Mouse (Mus musculus) midbrain, embryonic 11.5 days (tissue): ENCODE results near the gene Csmd2. TPM values are rescaled to one million over a fixed set of nuclear protein-coding genes. Genes with fewer than 3 reads are reported as not detected.

Source experiments
- ATAC-seq: fragments of 200-750 bp; cut with Nextera tagmentation; 2 replicates; pipeline ENCODE4 v1.8.0; 2017; ENCODE audit warnings: moderate TSS enrichment, moderate library complexity; ENCODE audit not compliant: low FRiP score
- DNase-seq: peaks from one replicate; pipeline ENCODE4 v3.0.0; 2015; ENCODE audit warnings: low spot score; ENCODE audit errors: missing footprints
- H3K27ac ChIP-seq: fragments of 300-500 bp; sonication (generic); 2 replicates; pipeline ENCODE4 v1.5.1; 2014; ENCODE audit warnings: low read depth, low read length
- H3K27me3 ChIP-seq: fragments of 300-500 bp; sonication (generic); 2 replicates; pipeline ENCODE4 v1.6.1; 2014; ENCODE audit warnings: mild to moderate bottlenecking, low read length, moderate library complexity, mixed read lengths; ENCODE audit not compliant: control insufficient read depth, insufficient read depth
- H3K36me3 ChIP-seq: fragments of 300-500 bp; sonication (generic); 2 replicates; pipeline ENCODE4 v1.6.1; 2014; ENCODE audit warnings: mild to moderate bottlenecking, low read length, moderate library complexity, mixed read lengths; ENCODE audit not compliant: control insufficient read depth, insufficient read depth
- H3K4me1 ChIP-seq: fragments of 300-500 bp; sonication (generic); 2 replicates; pipeline ENCODE4 v1.6.1; 2014; ENCODE audit warnings: low read length; ENCODE audit not compliant: control insufficient read depth, insufficient read depth
- H3K4me2 ChIP-seq: fragments of 300-500 bp; sonication (generic); 2 replicates; pipeline ENCODE4 v1.6.1; 2014; ENCODE audit warnings: mild to moderate bottlenecking, moderate library complexity
- H3K4me3 ChIP-seq: fragments of 300-500 bp; sonication (generic); 2 replicates; pipeline ENCODE4 v1.5.1; 2014; ENCODE audit warnings: low read depth, low read length
- H3K9ac ChIP-seq: fragments of 300-500 bp; sonication (generic); 2 replicates; pipeline ENCODE4 v1.6.1; 2014; ENCODE audit warnings: low read length
- H3K9me3 ChIP-seq: fragments of 300-500 bp; sonication (generic); 2 replicates; pipeline ENCODE4 v1.6.1; 2016; ENCODE audit warnings: low read length; ENCODE audit not compliant: control insufficient read depth
- WGBS: fragments of 180-500 bp; shearing (Covaris S2); extraction: QIAGEN DNeasy Blood & Tissue Kit; methylation state at CpG from one replicate; pipeline ENCODE4 v1.1.7; 2014; 5-methylcytosine and 5-hydroxymethylcytosine counted together
- polyA plus RNA-seq: library from polyadenylated mRNA; unstranded; fragments of >200 nt; fragmentation: Nextera tagmentation; extraction: Ambion mirVana; gene quantifications from 2 replicates; pipeline ENCODE4 v1.2.1, GENCODE M21; 2014

Csmd2 gene
- polyA plus RNA-seq, 1 experiment from 2014 or later, result 1.6 TPM

GRCm38 (mm10) chr4:128123281-128123680 is 135.6 kb downstream of the Csmd2 start:
- H3K9me3 ChIP-seq, result peaks cover 5% of the 10 kb centered on the region; the same call in 1 of the 2 replicates
- ATAC-seq, result no peak
- H3K4me3 ChIP-seq, result no peak overlapping the region
- H3K27me3 ChIP-seq, result no peaks in the 10 kb centered on the region
- 76% methylated on average over 8 of the region's 8 CpGs for WGBS
- no peaks in the 10 kb centered on the region for H3K4me1 ChIP-seq
- no peak for DNase-seq
- no peaks in the 10 kb centered on the region for H3K36me3 ChIP-seq
- H3K4me2 ChIP-seq, result no peak overlapping the region
- H3K27ac ChIP-seq, result no peak overlapping the region
- H3K9ac ChIP-seq, result no peak overlapping the region

GRCm38 (mm10) chr4:128124738-128125137 is 137.1 kb downstream of the Csmd2 start:
- Histone ChIP-seq H3K4me2 (no peak overlapping the region), H3K36me3 (no peaks in the 10 kb centered on the region), H3K4me1 (no peaks in the 10 kb centered on the region), H3K27me3 (no peaks in the 10 kb centered on the region), H3K27ac (no peak overlapping the region), H3K9ac (no peak overlapping the region), H3K4me3 (no peak overlapping the region), H3K9me3 (peaks cover 5% of the 10 kb centered on the region; the same call in 1 of the 2 replicates)
- ATAC-seq (no peak), DNase-seq (peak; percentile 6)
- 86% methylated on average over 4 of the region's 4 CpGs for WGBS

- Histone ChIP-seq H3K9me3 (peaks cover 5% of the 10 kb centered on the region; the same call in 1 of the 2 replicates), H3K27me3 (no peaks in the 10 kb centered on the region), H3K36me3 (no peaks in the 10 kb centered on the region), H3K27ac (no peak overlapping the region), H3K4me1 (no peaks in the 10 kb centered on the region), H3K9ac (no peak overlapping the region), H3K4me3 (no peak overlapping the region), H3K4me2 (no peak overlapping the region)
- WGBS, result 81% methylated on average over 6 of the region's 6 CpGs
- DNase-seq (no peak), ATAC-seq (no peak)
Observed at GRCm38 (mm10) chr4:128128546-128128945, 140.9 kb downstream of the Csmd2 start.

- 58% methylated on average over 4 of the region's 4 CpGs for WGBS
- H3K9ac ChIP-seq, result no peak overlapping the region
- no peak overlapping the region for H3K4me3 ChIP-seq
- ATAC-seq, result no peak
- no peaks in the 10 kb centered on the region; the same call in 1 of the 2 replicates for H3K9me3 ChIP-seq
- H3K4me2 ChIP-seq, result no peak overlapping the region
- H3K27me3 ChIP-seq, result no peaks in the 10 kb centered on the region
- no peak overlapping the region for H3K27ac ChIP-seq
- H3K36me3 ChIP-seq, result no peaks in the 10 kb centered on the region
- DNase-seq, result no peak
- H3K4me1 ChIP-seq, result no peaks in the 10 kb centered on the region
Observed at GRCm38 (mm10) chr4:128130611-128131142, 143.0 kb downstream of the Csmd2 start.

DNA sequence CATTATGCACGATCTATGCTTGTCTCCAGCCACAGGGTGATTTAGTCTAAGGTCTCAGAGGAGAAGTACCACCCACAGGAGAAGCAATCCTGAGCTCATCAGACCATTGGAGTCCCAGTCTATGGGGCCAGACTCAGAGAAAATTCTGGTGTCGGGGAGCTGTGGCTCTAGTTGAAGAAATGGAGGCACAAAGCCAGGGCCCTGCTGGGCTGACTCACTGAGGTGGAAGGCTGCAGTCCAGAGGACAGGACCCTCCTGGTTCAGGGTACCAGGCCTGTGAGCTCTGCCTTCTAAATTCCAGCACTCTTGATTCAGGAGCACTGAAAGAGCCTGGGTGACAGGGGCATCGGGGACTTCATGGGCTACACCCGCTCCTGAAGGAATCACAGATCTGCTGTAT is 144.0 kb downstream of the Csmd2 start:
- ATAC-seq (no peak), DNase-seq (no peak)
- Histone ChIP-seq H3K36me3 (no peaks in the 10 kb centered on the region), H3K4me1 (no peaks in the 10 kb centered on the region), H3K27me3 (no peaks in the 10 kb centered on the region), H3K27ac (no peak overlapping the region), H3K9me3 (no peaks in the 10 kb centered on the region; the same call in 1 of the 2 replicates), H3K4me3 (no peak overlapping the region), H3K4me2 (no peak overlapping the region), H3K9ac (no peak overlapping the region)
- WGBS, result 87% methylated on average over 4 of the region's 4 CpGs

GRCm38 (mm10) chr4:128132876-128133646 is 145.4 kb downstream of the Csmd2 start:
- Histone ChIP-seq H3K4me2 (no peak overlapping the region), H3K9ac (no peak overlapping the region), H3K27me3 (no peaks in the 10 kb centered on the region), H3K27ac (no peak overlapping the region), H3K9me3 (no peaks in the 10 kb centered on the region; the same call in 1 of the 2 replicates), H3K36me3 (no peaks in the 10 kb centered on the region), H3K4me1 (no peaks in the 10 kb centered on the region), H3K4me3 (no peak overlapping the region)
- DNase-seq (no peak), ATAC-seq (no peak)
- WGBS, result 75% methylated on average over 11 of the region's 11 CpGs

GRCm38 (mm10) chr4:128134348-128134994 is 146.8 kb downstream of the Csmd2 start:
- H3K36me3 ChIP-seq, result no peaks in the 10 kb centered on the region
- H3K4me1 ChIP-seq, result no peaks in the 10 kb centered on the region
- ATAC-seq (no peak), DNase-seq (no peak)
- H3K4me3 ChIP-seq, result no peak overlapping the region
- no peak overlapping the region for H3K27ac ChIP-seq
- 80% methylated on average over 11 of the region's 11 CpGs for WGBS
- H3K9ac ChIP-seq, result no peak overlapping the region
- H3K4me2 ChIP-seq, result no peak overlapping the region
- H3K9me3 ChIP-seq, result no peaks in the 10 kb centered on the region; the same call in 1 of the 2 replicates
- H3K27me3 ChIP-seq, result no peaks in the 10 kb centered on the region

DNA sequence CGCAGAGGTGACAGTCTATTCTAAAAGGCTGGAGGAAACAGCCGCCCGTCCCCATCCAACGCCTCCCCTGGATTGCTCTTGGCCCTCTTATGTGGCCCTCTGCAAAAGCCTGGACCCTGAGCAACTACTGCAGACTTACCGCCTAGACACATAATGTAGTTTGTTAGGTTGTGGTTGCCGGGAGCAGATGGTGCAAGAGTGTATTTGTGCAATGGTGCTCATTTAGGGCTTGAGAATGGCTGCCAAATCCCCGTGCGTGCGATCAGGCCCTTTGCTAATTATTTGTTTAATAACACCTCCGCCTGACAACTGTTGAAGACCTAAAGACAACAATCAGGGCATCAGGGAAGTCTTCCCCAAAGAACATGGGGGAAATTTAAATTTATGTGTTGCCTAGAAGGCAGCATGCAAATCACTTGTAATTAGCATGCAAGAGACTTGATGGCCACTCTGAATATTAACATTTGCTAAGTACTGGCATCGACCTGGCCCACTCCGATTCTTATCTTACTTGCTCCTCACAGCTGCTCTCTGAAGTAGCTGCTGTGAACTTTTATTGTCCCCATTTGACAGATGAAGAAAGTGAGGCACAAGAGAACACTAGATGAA is 147.5 kb downstream of the Csmd2 start:
- DNase-seq, result no peak
- no peaks in the 10 kb centered on the region; the same call in 1 of the 2 replicates for H3K9me3 ChIP-seq

GRCm38 (mm10) chr4:128139991-128140390 is 152.3 kb downstream of the Csmd2 start:
- Histone ChIP-seq H3K4me2 (no peak overlapping the region), H3K4me1 (no peaks in the 10 kb centered on the region), H3K9me3 (no peaks in the 10 kb centered on the region), H3K36me3 (no peaks in the 10 kb centered on the region), H3K27ac (no peak overlapping the region), H3K27me3 (no peaks in the 10 kb centered on the region), H3K4me3 (no peak overlapping the region), H3K9ac (no peak overlapping the region)
- WGBS, result 20% methylated on average over 2 of the region's 2 CpGs
- DNase-seq (no peak), ATAC-seq (no peak)

More for the DNA sequence above, 147.5 kb downstream of the Csmd2 start:
- Histone ChIP-seq H3K9ac (no peak overlapping the region), H3K4me2 (no peak overlapping the region), H3K27me3 (no peaks in the 10 kb centered on the region), H3K27ac (no peak overlapping the region), H3K4me3 (no peak overlapping the region), H3K36me3 (no peaks in the 10 kb centered on the region), H3K4me1 (no peaks in the 10 kb centered on the region)
- ATAC-seq, result no peak
- WGBS, result 89% methylated on average over 12 of the region's 12 CpGs
